Mouse (Mus musculus) adrenal gland, postnatal 4 days (tissue): ENCODE results near the gene Vmn1r193. TPM values are rescaled to one million over a fixed set of nuclear protein-coding genes. Genes with fewer than 3 reads are reported as not detected.
"Not testable (repeated sequence)": the region's sequence is repeated elsewhere in the genome, so short reads cannot be mapped to it uniquely, and the experiment has no call there.

Experiments
- DNase-seq, 2 experiments: peaks; one replicate each; pipeline ENCODE4 v3.0.0; 2021 to 2022; ENCODE audit warnings: low spot score in 2 of 2, mixed read lengths in 2 of 2
- long read RNA-seq, 2 experiments: library from polyadenylated mRNA; stranded (forward); transcript quantifications; one replicate each; pipeline ENCODE4 v2.0.0; 2021
- microRNA-seq: library from miRNA; unstranded; fragments of <30 nt; microRNA quantifications from one replicate; pipeline ENCODE4 v1.2.0, GENCODE M21; 2021
- total RNA-seq, 2 experiments: library from RNA; stranded (reverse); gene quantifications; 2 replicates each; pipeline ENCODE4 v1.2.3; 2021

Vmn1r193 gene
- total RNA-seq = not detected
- long read RNA-seq, experiment 1 = 0 reads
- long read RNA-seq, experiment 2 = 0 reads

- DNase-seq = not testable (repeated sequence)
Observed at GRCm38 (mm10) chr13:22223060-22223459, at the start of gene Vmn1r193. Vmn1r193 (minus strand) TSS chr13:22223160.

GRCm38 (mm10) chr13:22271721-22272120 lies 48.8 kb upstream of the Vmn1r193 start:
- no peak for DNase-seq

GRCm38 (mm10) chr13:22270222-22270621 lies 47.3 kb upstream of the Vmn1r193 start, which contains the start of gene Vmn1r195:
Vmn1r195 (plus strand) TSS chr13:22270522.
- not testable (repeated sequence) for DNase-seq

GRCm38 (mm10) chr13:22243915-22244314 lies 21.0 kb upstream of the Vmn1r193 start, which contains the start of gene Vmn1r194:
Vmn1r194 (plus strand) TSS chr13:22244215.
- no peak for DNase-seq

GRCm38 (mm10) chr13:22192756-22193155 lies 30.2 kb downstream of the Vmn1r193 start:
- not testable (repeated sequence) for DNase-seq

- DNase-seq = no peak
Observed at GRCm38 (mm10) chr13:22191041-22191440, 31.9 kb downstream of the Vmn1r193 start, which contains the start of gene Vmn1r192. Vmn1r192 (minus strand) TSS chr13:22191141.

GRCm38 (mm10) chr13:22190385-22190784 lies 32.6 kb downstream of the Vmn1r193 start:
- no peak for DNase-seq

GRCm38 (mm10) chr13:22189313-22189712 lies 33.6 kb downstream of the Vmn1r193 start:
- DNase-seq = no peak

GRCm38 (mm10) chr13:22183869-22184268 lies 39.1 kb downstream of the Vmn1r193 start, which contains the start of gene Vmn1r191:
Vmn1r191 (minus strand) TSS chr13:22183969.
- DNase-seq = no peak

- DNase-seq = no peak
Observed at GRCm38 (mm10) chr13:22168416-22168815, 54.5 kb downstream of the Vmn1r193 start.

Small RNA genes lying within 50 kb of the gene (microRNA-seq; reads per million reads assigned to microRNA genes)
- not detected for gene Gm23282
- gene Gm25084 = not detected

Other genes starting within 250 kb of the Vmn1r193 start
- gene Pom121l2, start 242.0 kb downstream of the Vmn1r193 start, total RNA-seq = not detected
- gene Prss16, start 213.4 kb downstream of the Vmn1r193 start, total RNA-seq = not detected
- gene Hist1h2ah, start 187.6 kb downstream of the Vmn1r193 start, total RNA-seq = 100 to 1,000 TPM; 349 to 449 TPM
- 100 to 1,000 TPM; 500 to 615 TPM for gene Hist1h2bk, start 187.3 kb downstream of the Vmn1r193 start, total RNA-seq
- gene Hist1h4i, start 181.8 kb downstream of the Vmn1r193 start, total RNA-seq = 100 to 1,000 TPM; 221 to 240 TPM
- gene Hist1h2ag, start 180.2 kb downstream of the Vmn1r193 start, total RNA-seq = 100 to 1,000 TPM; 373 to 414 TPM
- gene Hist1h2bj, start 179.9 kb downstream of the Vmn1r193 start, total RNA-seq = 100 to 1,000 TPM; 290 to 321 TPM
- gene Vmn1r188, start 138.7 kb downstream of the Vmn1r193 start, total RNA-seq = not detected
- not detected for gene Vmn1r189, start 117.3 kb downstream of the Vmn1r193 start, total RNA-seq
- gene Vmn1r191, start 39.2 kb downstream of the Vmn1r193 start, total RNA-seq = not detected
- gene Vmn1r192, start 32.0 kb downstream of the Vmn1r193 start, total RNA-seq = not detected
- not detected for gene Vmn1r194, start 21.1 kb upstream of the Vmn1r193 start, total RNA-seq
- gene Vmn1r195, start 47.4 kb upstream of the Vmn1r193 start, total RNA-seq = not detected
- not detected for gene Vmn1r196, start 66.8 kb upstream of the Vmn1r193 start, total RNA-seq
- not detected for gene Vmn1r197, start 101.4 kb upstream of the Vmn1r193 start, total RNA-seq
- gene Vmn1r198, start 127.2 kb upstream of the Vmn1r193 start, total RNA-seq = not detected
- not detected for gene Vmn1r199, start 156.7 kb upstream of the Vmn1r193 start, total RNA-seq
- gene Vmn1r200, start 167.2 kb upstream of the Vmn1r193 start, total RNA-seq = not detected
- not detected for gene Vmn1r201, start 248.8 kb upstream of the Vmn1r193 start, total RNA-seq